Mouse (Mus musculus): ENCODE measurements around the gene Psg27. TPM values are rescaled to one million over a fixed set of nuclear protein-coding genes. Genes with fewer than 3 reads are reported as not detected.
A peak's percentile ranks its signal among the peaks of the same experiment; 100 is the strongest.
"Not testable (repeated sequence)": the region's sequence is repeated elsewhere in the genome, so short reads cannot be mapped to it uniquely, and the experiment has no call there.

Psg27 gene
- polyA plus RNA-seq, 1 experiment from 2014 or later, result not detected

DNA sequence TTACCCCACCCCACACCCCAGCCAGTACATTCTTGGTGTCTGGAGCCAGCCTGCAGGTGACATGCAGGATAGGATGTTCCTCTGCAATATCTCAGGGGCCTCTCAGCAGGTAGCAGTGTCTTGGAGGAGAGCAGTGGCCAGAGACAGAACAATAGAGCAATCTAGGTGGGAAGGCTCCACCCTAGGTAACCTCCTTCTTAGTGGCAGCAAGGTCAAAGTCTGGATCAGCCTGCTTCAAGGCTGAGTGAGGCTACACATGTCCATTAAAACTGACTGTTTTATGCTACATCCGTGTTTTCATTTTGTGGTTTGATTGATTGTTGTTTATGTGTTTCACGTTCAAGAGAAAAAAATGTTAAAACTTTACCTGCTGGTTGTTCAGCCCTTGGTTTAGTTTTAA lies 54.7 kb downstream of the Psg27 start:
- not testable (repeated sequence) for H3K9me3 ChIP-seq (replicated peaks; ENCODE audit: control insufficient read depth, low read length); H3K4me2 ChIP-seq (ENCODE audit: low read depth, low read length); H3K9ac ChIP-seq (replicated peaks; ENCODE audit: low read length); H3K4me3 ChIP-seq (ENCODE audit: low read depth, low read length); DNase-seq (ENCODE audit: low spot score); H3K27ac ChIP-seq (replicated peaks; ENCODE audit: low read depth, low read length); ATAC-seq (replicated peaks; ENCODE audit: insufficient number of reproducible peaks, low FRiP score, low TSS enrichment, low read depth); H3K4me1 ChIP-seq (ENCODE audit: control insufficient read depth, insufficient read depth, low read length); H3K27me3 ChIP-seq (ENCODE audit: control insufficient read depth, insufficient read depth, low read length); H3K36me3 ChIP-seq (replicated peaks; ENCODE audit: control insufficient read depth, insufficient read depth, low read depth, low read length)
- WGBS, result 57% methylated on average over 2 of the region's 2 CpGs

DNA sequence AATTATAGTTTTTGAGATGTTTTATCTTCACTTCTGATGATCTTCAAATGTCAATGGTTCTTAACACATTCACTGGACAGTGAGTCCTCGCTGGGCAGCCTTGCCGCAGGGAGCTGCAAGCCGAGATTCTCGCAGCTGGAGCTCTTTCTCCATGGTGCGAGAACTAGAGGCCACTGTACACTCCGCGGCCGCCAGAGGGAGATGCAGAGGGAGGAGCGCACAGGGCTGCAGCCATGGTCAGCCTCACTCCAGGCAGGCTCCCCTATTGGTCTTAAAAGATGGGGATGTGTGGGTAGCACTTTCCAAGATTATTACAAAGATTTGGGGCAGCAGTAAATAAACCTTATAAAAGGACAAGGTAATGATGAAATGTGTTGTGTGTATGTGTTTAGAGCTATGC lies 55.6 kb downstream of the Psg27 start:
- no peak overlapping the region for H3K9ac ChIP-seq (replicated peaks; ENCODE audit: low read length)
- H3K4me1 ChIP-seq (ENCODE audit: control insufficient read depth, insufficient read depth, low read length), result no peaks in the 10 kb centered on the region
- H3K4me3 ChIP-seq (ENCODE audit: low read depth, low read length), result no peak overlapping the region
- no peak overlapping the region for H3K4me2 ChIP-seq (ENCODE audit: low read depth, low read length)
- no peaks in the 10 kb centered on the region for H3K9me3 ChIP-seq (replicated peaks; ENCODE audit: control insufficient read depth, low read length)
- WGBS, result 24% methylated on average over 9 of the region's 9 CpGs
- no peaks in the 10 kb centered on the region for H3K36me3 ChIP-seq (replicated peaks; ENCODE audit: control insufficient read depth, insufficient read depth, low read depth, low read length)
- ATAC-seq (replicated peaks; ENCODE audit: insufficient number of reproducible peaks, low FRiP score, low TSS enrichment, low read depth) (no peak), DNase-seq (ENCODE audit: low spot score) (peak; percentile 43)
- no peaks in the 10 kb centered on the region for H3K27me3 ChIP-seq (ENCODE audit: control insufficient read depth, insufficient read depth, low read length)
- no peak overlapping the region for H3K27ac ChIP-seq (replicated peaks; ENCODE audit: low read depth, low read length)

Other genes starting within 250 kb of the Psg27 start
- not detected in 2 replicates for gene Psg18, start 212.3 kb downstream of the Psg27 start, polyA plus RNA-seq (2014; fragmentation: Nextera tagmentation; extraction: Ambion mirVana)
- not detected in 2 replicates for gene Psg28, start 135.3 kb downstream of the Psg27 start, polyA plus RNA-seq (2014; fragmentation: Nextera tagmentation; extraction: Ambion mirVana)
- gene Psg26, start 83.1 kb downstream of the Psg27 start, polyA plus RNA-seq (2014; fragmentation: Nextera tagmentation; extraction: Ambion mirVana), result not detected in 2 replicates
- gene Psg25, start 35.0 kb downstream of the Psg27 start, polyA plus RNA-seq (2014; fragmentation: Nextera tagmentation; extraction: Ambion mirVana), result not detected in 2 replicates
- not detected in 2 replicates for gene Psg23, start 49.2 kb upstream of the Psg27 start, polyA plus RNA-seq (2014; fragmentation: Nextera tagmentation; extraction: Ambion mirVana)
- gene Psg21, start 89.4 kb upstream of the Psg27 start, polyA plus RNA-seq (2014; fragmentation: Nextera tagmentation; extraction: Ambion mirVana), result not detected in 2 replicates
- not detected in 2 replicates for gene Psg20, start 118.9 kb upstream of the Psg27 start, polyA plus RNA-seq (2014; fragmentation: Nextera tagmentation; extraction: Ambion mirVana)
- not detected in 2 replicates for gene Psg22, start 150.8 kb upstream of the Psg27 start, polyA plus RNA-seq (2014; fragmentation: Nextera tagmentation; extraction: Ambion mirVana)
- gene Psg19, start 231.2 kb upstream of the Psg27 start, polyA plus RNA-seq (2014; fragmentation: Nextera tagmentation; extraction: Ambion mirVana), result not detected in 2 replicates

Data from embryonic facial prominence, embryonic 11.5 days (tissue).